Mouse (Mus musculus): ENCODE measurements at regions not wholly inside any gene's neighbourhood (a gene's known extent, or its start where the extent isn't known, plus 50 kb on each side); places are given as distances from the start of the nearest gene placed in this dataset.

- DNase-seq (ENCODE audit: extremely low spot score in 1 of 2, low spot score in 1 of 2) = no peak
These were observed 122.8 kb upstream of the Efna5 start for GRCm38 (mm10) chr17:63003911-63004310.

GRCm38 (mm10) chr17:63002729-63003128, 121.6 kb upstream of the Efna5 start:
- DNase-seq (ENCODE audit: extremely low spot score in 1 of 2, low spot score in 1 of 2) = no peak

- DNase-seq (ENCODE audit: extremely low spot score in 1 of 2, low spot score in 1 of 2) = no peak
These were observed 120.8 kb upstream of the Efna5 start for GRCm38 (mm10) chr17:63001898-63002297.

- no peak for DNase-seq (ENCODE audit: extremely low spot score in 1 of 2, low spot score in 1 of 2)
These were observed 116.6 kb upstream of the Efna5 start for GRCm38 (mm10) chr17:62997691-62998090.

GRCm38 (mm10) chr17:62995316-62995715, 114.2 kb upstream of the Efna5 start:
- DNase-seq (ENCODE audit: extremely low spot score in 1 of 2, low spot score in 1 of 2) = peak; percentile 45 to 52

- DNase-seq (ENCODE audit: extremely low spot score in 1 of 2, low spot score in 1 of 2) = no peak
These were observed 111.9 kb upstream of the Efna5 start for GRCm38 (mm10) chr17:62992977-62993376.

- DNase-seq (ENCODE audit: extremely low spot score in 1 of 2, low spot score in 1 of 2) = no peak
These were observed 105.2 kb upstream of the Efna5 start for GRCm38 (mm10) chr17:62986304-62986703.

GRCm38 (mm10) chr17:62980337-62980736, 99.2 kb upstream of the Efna5 start:
- DNase-seq (ENCODE audit: extremely low spot score in 1 of 2, low spot score in 1 of 2) = no peak

- DNase-seq (ENCODE audit: extremely low spot score in 1 of 2, low spot score in 1 of 2) = no peak
These were observed 96.4 kb upstream of the Efna5 start for GRCm38 (mm10) chr17:62977561-62977960.

- DNase-seq (ENCODE audit: extremely low spot score in 1 of 2, low spot score in 1 of 2) = no peak
These were observed 96.0 kb upstream of the Efna5 start for GRCm38 (mm10) chr17:62977136-62977535.

GRCm38 (mm10) chr17:62974627-62975279, 93.6 kb upstream of the Efna5 start:
- DNase-seq (ENCODE audit: extremely low spot score in 1 of 2, low spot score in 1 of 2) = no peak

- no peak for DNase-seq (ENCODE audit: extremely low spot score in 1 of 2, low spot score in 1 of 2)
These were observed 87.9 kb upstream of the Efna5 start for GRCm38 (mm10) chr17:62969025-62969424.

- DNase-seq (ENCODE audit: extremely low spot score in 1 of 2, low spot score in 1 of 2) = no peak
These were observed 82.7 kb upstream of the Efna5 start for GRCm38 (mm10) chr17:62963824-62964223.

- DNase-seq (ENCODE audit: extremely low spot score in 1 of 2, low spot score in 1 of 2) = no peak
These were observed 81.1 kb upstream of the Efna5 start for GRCm38 (mm10) chr17:62962292-62962618.

- DNase-seq (ENCODE audit: extremely low spot score in 1 of 2, low spot score in 1 of 2) = no peak
These were observed 80.6 kb upstream of the Efna5 start for GRCm38 (mm10) chr17:62961596-62962291.

GRCm38 (mm10) chr17:62959146-62959545, 78.0 kb upstream of the Efna5 start:
- no peak for DNase-seq (ENCODE audit: extremely low spot score in 1 of 2, low spot score in 1 of 2)

- peak; percentile 27 to 44 for DNase-seq (ENCODE audit: extremely low spot score in 1 of 2, low spot score in 1 of 2)
These were observed 66.5 kb upstream of the Efna5 start for GRCm38 (mm10) chr17:62947537-62948193.

- no peak for DNase-seq (ENCODE audit: extremely low spot score in 1 of 2, low spot score in 1 of 2)
These were observed 59.6 kb upstream of the Efna5 start for GRCm38 (mm10) chr17:62940573-62941252.

- DNase-seq (ENCODE audit: extremely low spot score in 1 of 2, low spot score in 1 of 2) = no peak
These were observed 58.9 kb upstream of the Efna5 start for GRCm38 (mm10) chr17:62939930-62940572.

GRCm38 (mm10) chr17:62939171-62939570, 58.1 kb upstream of the Efna5 start:
- DNase-seq (ENCODE audit: extremely low spot score in 1 of 2, low spot score in 1 of 2) = peak in 1 of 2 experiments; percentile 33
